Mouse (Mus musculus): ENCODE results near the gene Kirrel. TPM values are rescaled to one million over a fixed set of nuclear protein-coding genes. Genes with fewer than 3 reads are reported as not detected.

Gene Kirrel
- 1 to 10 TPM; 2.6 to 3.5 TPM for total RNA-seq (2021)
- long read RNA-seq, partial matches to known transcripts: 0 of 4 reads
- long read RNA-seq, other reads (novel, unspliced or antisense): 4 of 4 reads

- DNase-seq (ENCODE audit: low spot score in 2 of 2): peak in 1 of 2 experiments; percentile 48
Measured at GRCm38 (mm10) chr3:87174096-87174768, at the start of gene Kirrel. Gene Kirrel, minus strand, starts transcription at chr3:87174747.

GRCm38 (mm10) chr3:87223636-87224035 is 49.1 kb upstream of the Kirrel start:
- no peak for DNase-seq (ENCODE audit: low spot score in 2 of 2)

DNA sequence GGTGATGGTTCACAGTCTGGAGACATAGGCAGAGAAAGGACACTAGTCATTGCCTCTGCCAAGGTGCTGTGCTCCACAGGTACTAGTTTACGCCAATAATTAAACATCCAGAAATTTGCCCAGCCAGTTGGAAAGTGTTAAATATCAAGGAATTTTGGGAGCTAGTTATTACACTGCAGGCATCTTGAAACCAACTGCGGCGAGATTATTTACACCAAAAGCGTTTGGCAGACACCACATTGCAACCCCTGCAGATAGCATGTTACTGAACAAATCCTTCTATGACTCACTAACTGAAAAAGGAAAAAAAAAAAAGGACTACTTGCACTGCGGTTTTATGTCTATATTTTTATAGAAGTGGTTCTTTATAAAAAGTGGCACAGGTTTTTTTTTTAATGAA is 47.8 kb upstream of the Kirrel start:
- DNase-seq (ENCODE audit: low spot score in 2 of 2): peak in 1 of 2 experiments; percentile 14

DNA sequence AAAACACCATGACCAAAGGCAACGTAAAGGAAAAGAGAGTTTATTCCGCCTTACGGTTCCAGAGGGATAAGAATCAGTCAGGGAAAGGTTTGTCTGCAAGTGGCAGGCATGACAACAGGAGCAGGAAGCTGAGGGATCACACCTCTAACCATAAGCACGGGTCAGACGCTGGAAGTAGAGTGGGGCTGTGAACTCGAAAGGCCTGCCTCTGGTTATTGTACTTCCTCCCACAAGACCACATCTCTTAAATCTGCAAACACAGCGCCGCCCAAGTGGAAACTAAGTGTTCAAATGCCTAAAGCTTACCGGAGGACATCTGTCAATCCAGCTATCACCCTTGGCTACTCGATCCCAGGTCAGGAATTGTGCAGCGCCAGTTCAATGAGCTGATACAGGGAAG is 40.6 kb upstream of the Kirrel start:
- DNase-seq (ENCODE audit: low spot score in 2 of 2): no peak

- peak; percentile 8 to 41 for DNase-seq (ENCODE audit: low spot score in 2 of 2)
Measured at GRCm38 (mm10) chr3:87214221-87214864, 39.8 kb upstream of the Kirrel start.

DNA sequence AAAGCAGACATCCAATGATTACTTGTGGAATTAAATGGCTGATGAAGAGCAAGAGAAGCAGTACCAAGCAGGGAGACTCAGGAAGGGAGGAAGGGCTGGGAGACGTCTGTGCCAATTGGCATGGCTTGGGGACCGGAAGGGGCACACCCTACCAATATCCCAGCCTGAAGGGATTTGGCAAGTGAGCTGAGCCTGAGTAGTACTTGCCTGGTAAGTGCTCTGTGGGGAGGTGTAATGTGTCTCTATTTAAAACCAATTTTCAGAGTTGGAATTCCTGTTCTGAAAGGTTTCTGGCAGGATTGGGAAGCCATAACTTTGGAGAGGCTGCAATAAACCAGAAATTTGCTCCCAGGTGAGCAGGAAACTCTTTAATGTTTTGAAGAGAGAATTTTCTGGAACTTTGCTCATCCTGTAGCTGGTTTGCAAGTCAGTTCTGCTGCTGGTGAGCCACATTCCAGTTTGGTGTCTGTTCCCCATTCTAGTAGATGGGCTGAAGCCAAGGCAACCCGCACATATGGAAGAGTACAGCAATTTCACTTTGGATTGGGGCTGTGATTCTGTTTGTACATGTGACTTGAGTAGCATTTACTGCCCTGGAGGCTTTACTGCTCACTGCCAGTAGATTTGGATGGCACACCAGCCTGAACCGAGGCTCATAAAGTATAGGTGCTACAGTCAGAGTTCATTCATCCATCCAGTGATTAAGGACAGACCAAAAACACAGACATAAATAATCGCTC is 32.0 kb upstream of the Kirrel start:
- DNase-seq (ENCODE audit: low spot score in 2 of 2): no peak

GRCm38 (mm10) chr3:87196637-87197036 is 22.1 kb upstream of the Kirrel start:
- no peak for DNase-seq (ENCODE audit: low spot score in 2 of 2)

DNA sequence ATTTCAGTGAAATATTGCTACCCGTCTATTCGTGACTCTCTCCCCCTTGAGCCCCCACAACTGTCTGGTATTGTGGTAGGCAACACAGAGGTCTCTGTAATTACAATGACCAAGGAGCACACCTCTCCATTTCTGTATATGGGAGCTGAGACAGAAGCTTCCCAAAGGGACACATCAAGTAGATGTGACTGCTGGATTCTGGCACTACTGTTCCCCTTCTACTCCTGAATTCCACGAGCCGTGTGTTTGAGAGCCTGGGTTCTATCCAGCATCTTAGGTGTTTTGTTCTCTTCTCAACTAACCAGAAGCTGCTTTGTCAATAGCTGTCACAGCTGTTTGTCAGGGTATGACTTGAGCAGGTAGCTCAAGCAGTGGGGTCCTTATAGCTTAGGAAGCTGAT is 20.5 kb upstream of the Kirrel start:
- no peak for DNase-seq (ENCODE audit: low spot score in 2 of 2)

GRCm38 (mm10) chr3:87194591-87194990 is 20.0 kb upstream of the Kirrel start:
- DNase-seq (ENCODE audit: low spot score in 2 of 2): no peak

DNA sequence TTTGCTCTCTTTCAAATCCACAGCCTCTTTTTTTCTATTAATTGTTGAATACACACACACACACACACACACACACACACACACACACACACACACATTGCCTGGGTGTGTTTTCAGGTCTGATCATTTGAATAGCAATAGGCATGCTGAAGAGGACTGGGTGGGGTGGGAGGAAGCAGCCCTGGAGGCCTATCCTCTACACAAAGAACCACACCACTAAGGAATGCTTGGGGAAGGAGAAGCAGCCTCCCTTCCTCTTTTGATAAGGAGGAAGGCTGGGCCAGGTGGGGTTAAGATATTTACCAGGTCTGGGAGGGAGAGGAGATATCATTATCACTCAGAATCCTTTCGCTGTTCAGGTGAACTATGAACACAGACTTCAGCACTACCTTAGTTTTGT is 19.2 kb upstream of the Kirrel start:
- DNase-seq (ENCODE audit: low spot score in 2 of 2): no peak

GRCm38 (mm10) chr3:87193352-87193751 is 18.8 kb upstream of the Kirrel start:
- DNase-seq (ENCODE audit: low spot score in 2 of 2): no peak

- no peak for DNase-seq (ENCODE audit: low spot score in 2 of 2)
Measured at GRCm38 (mm10) chr3:87176687-87177086, 2.1 kb upstream of the Kirrel start.

GRCm38 (mm10) chr3:87175438-87175815 is 880 bp upstream of the Kirrel start:
- DNase-seq (ENCODE audit: low spot score in 2 of 2): peak in 1 of 2 experiments; percentile 48

DNA sequence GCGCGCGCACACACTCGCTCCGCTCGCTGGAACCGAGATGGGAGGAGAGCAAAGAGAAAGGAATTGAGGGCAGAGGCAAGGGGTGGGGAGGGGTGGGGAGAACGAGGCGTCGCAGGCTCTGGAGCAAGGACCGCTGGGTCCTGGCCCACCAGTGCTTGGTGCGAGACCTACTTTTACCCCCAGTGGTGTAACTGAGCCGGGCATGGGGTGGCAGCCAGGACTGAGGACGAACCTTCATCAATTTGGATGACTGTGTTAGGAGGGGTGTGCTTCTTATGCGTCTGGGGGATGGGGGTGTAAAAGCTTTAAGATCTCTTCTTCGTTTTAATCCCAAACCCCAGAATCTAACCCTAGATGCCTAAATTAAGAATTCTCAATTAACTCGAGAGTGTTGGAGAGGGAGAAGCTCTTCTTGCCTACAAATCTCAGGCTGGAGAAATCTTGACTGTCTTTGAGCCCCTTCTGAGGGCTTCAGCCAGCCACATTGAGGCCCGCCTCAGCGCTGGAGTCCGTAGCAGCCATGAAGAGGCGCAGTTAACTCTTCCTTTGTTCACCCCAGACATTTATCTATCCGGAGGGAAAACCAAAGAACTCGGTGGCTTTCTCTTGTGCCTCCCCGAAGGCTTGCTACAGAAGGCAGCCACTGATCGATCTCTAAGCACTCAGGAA is 356 bp upstream of the Kirrel start:
- no peak for DNase-seq (ENCODE audit: low spot score in 2 of 2)

GRCm38 (mm10) chr3:87173486-87174085 is 961 bp downstream of the Kirrel start:
- DNase-seq (ENCODE audit: low spot score in 2 of 2): no peak

DNA sequence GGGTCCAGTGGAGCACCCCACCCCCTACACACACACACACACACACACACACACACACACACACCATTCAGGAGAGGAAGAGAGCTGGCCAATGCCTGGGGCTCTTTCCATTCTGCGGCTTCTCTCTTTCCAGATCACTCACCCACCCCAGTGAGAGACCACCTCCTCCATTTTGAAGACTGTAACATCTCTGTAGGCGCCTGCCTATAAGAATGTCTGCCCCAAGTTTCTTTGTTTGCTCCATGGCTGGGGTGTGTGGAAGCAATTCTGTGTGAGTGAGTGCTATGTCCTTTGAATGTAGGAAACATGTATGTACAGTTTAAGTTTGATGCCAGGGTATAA is 1.5 kb downstream of the Kirrel start:
- no peak for DNase-seq (ENCODE audit: low spot score in 2 of 2)

DNA sequence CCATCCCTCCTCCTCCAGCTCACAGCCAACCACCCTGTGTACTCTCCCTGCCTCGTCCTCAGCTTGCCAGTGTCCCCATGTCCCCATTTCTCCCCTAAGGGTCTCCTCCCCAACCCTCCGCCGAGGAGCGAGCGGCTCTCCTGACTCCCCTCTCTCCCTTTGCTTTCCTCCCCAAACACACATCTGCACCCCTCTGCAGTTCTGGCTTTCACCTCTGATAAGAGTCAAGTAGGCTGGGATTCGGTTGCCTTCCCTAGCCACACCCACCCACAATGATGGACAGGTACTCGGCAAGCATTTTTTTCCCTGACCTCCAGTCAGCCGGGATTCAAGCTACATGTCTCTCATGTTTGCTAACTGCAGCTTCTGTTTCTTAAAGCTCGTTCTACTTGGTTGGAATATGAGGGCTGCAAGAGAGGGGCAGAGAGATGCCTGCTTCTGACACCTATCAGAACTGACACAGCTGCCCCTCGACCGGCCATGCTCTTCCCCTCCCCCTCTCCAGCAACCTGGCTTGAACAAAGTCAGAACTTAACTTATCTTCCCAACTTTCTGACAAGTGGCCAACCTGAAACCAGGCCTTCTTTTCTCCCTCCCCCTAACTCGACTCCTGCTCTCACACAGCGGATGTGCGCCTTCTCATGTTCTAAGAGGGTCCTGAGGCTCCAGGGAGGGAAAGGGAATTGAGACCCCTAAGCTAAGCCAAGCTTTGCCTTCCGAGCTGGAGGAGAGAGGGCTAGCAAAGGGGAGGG is 2.0 kb downstream of the Kirrel start:
- DNase-seq (ENCODE audit: low spot score in 2 of 2): no peak

DNA sequence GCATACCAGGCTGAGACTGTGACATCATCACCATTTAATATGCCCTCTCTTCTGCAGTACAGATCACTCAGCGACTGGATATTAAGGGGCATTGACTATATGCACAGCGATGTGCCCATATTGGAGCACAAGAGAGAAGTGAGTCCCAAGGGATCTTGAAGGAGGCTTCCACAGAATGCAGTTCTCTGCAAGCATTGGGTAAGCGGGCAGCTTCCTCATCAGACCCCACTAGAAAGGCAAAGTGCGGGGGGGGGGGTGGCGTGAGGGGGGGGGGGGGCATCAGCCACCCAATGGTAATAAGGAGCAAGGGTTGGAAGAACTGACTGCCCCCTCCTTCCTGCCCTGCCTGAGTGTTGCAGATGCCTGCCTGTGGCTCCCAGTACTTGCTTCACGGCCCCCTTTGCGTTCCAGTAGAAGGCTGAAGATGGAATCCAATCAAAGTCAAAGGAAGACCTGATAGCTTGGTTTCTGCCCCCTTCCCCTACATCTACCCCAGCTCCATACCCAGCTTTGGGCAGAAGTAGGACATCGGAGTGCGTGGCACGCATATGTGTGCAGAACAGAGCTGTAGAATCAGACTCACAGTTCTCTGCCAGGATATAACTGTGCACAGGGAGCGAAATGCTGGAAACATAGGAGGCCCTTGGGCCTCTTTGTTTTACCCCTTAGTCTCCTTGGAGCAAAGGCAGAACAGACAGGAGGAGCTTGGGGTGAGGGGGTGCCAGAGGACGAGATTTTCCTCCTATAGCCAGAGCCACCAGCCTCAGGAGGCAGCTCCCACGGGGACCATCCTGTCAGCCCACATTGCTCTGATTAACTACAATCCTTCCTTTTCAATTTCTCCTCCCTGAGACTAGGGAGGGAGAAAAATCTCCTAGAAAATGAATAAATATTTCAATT is 3.1 kb downstream of the Kirrel start:
- no peak for DNase-seq (ENCODE audit: low spot score in 2 of 2)

DNA sequence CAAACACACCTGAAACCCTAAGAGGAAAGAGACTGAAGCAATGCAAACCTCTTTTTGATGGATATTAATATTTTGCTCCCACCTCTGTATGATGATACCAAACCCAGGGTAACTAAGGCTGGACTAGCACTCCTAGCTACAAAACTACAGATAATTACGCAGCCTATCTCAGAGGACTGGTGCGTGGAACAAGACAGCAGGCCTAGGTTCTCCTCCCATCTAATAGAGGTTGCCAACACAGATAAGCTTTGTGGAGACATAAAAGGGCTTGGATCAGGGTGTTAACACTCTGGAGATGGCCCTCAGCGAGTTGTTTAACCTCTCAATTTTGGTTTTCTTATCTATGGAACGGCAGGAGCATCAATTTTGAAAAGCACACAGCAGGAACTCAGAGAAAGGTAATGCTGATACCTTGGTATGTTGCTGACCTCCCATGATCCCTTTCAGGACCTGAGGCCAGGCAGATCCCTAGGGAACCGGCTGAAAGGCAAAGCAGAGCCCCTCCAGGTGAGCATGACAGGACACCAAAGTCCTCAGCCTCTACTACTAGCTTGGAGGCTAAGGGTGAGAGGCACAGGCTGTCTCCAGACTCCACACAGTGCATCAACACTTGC is 5.0 kb downstream of the Kirrel start:
- DNase-seq (ENCODE audit: low spot score in 2 of 2): no peak
